Mouse (Mus musculus): ENCODE results near the gene Casp9. TPM values are rescaled to one million over a fixed set of nuclear protein-coding genes. Genes with fewer than 3 reads are reported as not detected.
"Not testable (repeated sequence)": the region's sequence is repeated elsewhere in the genome, so short reads cannot be mapped to it uniquely, and the experiment has no call there.

Casp9 gene
- total RNA-seq, 2 experiments from 2014 or later, result 20.9 to 26.9 TPM

- intact Hi-C loops (cut with DNase I); DNase-seq (ENCODE audit: low spot score in 2 of 2): not testable (repeated sequence)
These were observed 20.4 kb upstream of the Casp9 start for GRCm38 (mm10) chr4:141773019-141773418.

DNA sequence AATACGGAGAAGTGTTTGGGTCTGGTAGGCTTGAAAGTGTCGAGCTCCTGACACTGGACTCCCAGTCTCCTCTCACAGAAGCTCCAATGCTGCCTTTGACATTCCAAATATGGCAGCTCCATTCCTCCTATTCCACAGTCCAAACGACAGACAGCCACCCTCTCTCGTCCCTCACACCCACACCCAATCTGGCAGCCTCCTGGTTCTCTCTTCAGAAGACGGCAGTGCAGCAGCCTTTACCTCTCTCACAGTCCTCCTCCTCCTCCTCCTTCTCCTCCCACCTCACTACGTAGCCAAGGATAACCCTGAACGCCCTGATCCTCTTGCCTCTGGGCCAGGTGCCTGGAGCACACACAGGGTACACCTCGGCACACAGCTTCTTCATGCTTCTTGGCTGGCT is 13.6 kb upstream of the Casp9 start:
- peak; percentile 80 to 81 for DNase-seq (ENCODE audit: low spot score in 2 of 2)
- intact Hi-C loops (cut with DNase I), result no loop called here

DNA sequence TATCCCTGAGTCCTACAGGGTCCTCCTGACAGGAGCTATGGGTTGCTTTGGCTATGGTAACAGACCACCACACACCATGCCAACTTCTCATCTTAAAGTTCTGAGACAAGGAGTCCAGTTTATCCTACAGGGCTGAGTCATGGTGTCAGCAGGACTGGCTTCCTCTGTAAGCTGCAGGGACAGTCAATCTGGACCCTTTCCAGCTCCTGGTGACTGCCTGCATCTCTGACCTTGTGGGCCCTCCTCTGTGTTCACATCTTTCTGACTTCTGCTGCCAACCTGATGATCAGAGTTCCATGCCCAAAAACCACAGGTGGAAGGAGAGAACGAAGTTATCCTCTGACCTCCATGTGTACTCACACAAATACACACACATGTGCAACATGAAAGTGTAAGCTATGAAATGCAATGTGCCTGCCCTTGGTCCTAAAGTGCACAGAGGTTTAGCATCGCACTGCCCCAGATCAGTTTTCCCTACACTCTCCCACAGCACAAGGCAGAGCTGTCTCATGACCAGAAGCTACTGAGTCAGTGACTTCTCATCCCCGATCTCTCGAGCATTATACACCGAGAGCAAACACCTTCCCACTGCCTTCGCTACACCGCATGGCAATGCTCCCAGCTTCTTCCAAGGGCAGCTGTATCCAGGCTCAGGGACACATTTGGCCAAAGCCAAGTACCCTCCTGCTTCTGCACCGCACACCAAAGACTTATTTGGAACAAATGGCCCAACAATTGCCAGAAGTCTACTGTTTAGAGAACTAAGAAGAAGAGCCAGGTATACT is 12.0 kb upstream of the Casp9 start:
- intact Hi-C loops (cut with DNase I), result no loop called here
- DNase-seq (ENCODE audit: low spot score in 2 of 2), result no peak

- intact Hi-C loops (cut with DNase I), result no loop called here
- DNase-seq (ENCODE audit: low spot score in 2 of 2), result no peak
These were observed 8.6 kb upstream of the Casp9 start for GRCm38 (mm10) chr4:141784835-141785234.

DNA sequence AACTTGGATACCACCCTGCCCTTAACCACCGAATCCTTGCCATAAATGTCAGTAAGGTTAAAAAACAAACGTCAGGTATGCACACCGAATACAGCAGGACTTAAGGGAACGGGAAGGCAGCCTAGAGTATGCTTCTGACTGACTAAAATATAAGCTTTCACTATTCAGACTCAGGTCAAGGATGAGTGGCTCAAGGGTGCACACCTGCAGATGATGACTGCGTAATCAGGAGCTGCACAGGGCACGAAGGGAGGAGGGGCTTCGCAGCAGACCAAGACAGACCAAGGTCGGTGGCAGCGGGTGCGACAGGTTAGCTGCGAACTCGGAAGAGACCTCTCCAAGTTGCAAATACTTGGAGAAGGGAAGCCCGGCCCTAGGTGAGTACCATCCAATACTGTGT is 7.3 kb upstream of the Casp9 start:
- intact Hi-C loops (cut with DNase I), result no loop called here

GRCm38 (mm10) chr4:141787046-141787445 is 6.4 kb upstream of the Casp9 start:
- intact Hi-C loops (cut with DNase I), result no loop called here
- no peak for DNase-seq (ENCODE audit: low spot score in 2 of 2)

More for the DNA sequence above, 7.3 kb upstream of the Casp9 start:
- DNase-seq (ENCODE audit: low spot score in 2 of 2), result no peak

GRCm38 (mm10) chr4:141787462-141787861 is 6.0 kb upstream of the Casp9 start:
- no peak for DNase-seq (ENCODE audit: low spot score in 2 of 2)
- intact Hi-C loops (cut with DNase I), result no loop called here

- intact Hi-C loops (cut with DNase I), result loop anchor here (5.0 kb wide), 1 partner anchor 67 kb away; the partner anchor contains the start of gene Ddi2
- DNase-seq (ENCODE audit: low spot score in 2 of 2), result no peak
These were observed 3.7 kb upstream of the Casp9 start for GRCm38 (mm10) chr4:141789564-141790218.

DNA sequence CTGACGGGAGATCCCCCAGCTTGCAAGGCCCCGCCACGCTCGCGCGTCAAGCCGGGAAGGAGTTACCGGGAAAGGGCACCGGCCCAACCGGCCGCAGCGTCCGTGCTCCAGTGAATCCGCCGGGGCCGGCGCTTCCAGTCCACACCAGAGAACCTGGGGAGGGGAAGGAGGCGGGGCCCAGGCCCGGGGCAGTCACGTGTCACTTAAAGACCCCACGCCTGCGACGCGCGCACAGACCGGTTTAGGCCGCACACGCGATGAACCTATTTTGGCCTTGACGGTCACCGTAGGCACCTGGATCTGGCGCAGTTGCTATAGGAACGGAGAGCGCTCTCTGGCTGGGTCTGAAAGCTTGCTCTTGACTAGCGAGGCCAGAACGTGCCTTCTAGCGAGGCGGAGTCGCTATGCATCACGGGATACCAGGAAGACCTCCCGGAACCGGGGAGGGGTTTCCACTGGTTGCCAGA is 2.9 kb upstream of the Casp9 start, which contains the start of gene Dnajc16:
TSS of gene Dnajc16 (minus strand) at position 408 of the 467 bp plus-strand sequence.
- intact Hi-C loops (cut with DNase I), result loop anchor here (5.0 kb wide), 1 partner anchor 68 kb away; the partner anchor contains the start of gene Ddi2
- DNase-seq (ENCODE audit: low spot score in 2 of 2), result peak; percentile 97 to 98

- intact Hi-C loops (cut with DNase I), result loop anchor here (5.0 kb wide), 1 partner anchor 69 kb away; the partner anchor contains the start of gene Ddi2
- DNase-seq (ENCODE audit: low spot score in 2 of 2), result no peak
These were observed 1.9 kb upstream of the Casp9 start for GRCm38 (mm10) chr4:141791486-141791885.

DNA sequence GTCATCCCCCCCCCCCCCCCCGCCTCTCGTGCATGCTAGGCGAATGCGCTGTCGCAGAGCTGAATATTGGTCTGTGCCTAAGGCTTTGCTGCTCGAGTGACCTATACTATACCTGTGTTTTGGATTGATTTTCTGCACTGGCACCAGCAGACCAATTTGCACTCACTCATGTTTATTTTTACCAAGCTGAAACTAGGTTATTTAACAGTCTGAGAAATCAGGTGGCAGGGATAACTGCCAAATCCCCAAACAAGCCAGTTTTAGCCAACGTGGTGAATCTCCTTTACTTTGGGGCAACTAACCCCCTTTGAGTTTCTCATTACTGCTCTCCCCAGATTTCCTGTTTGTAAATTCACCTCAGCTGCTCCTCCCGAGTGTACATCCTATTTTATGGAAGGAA is 1.5 kb upstream of the Casp9 start:
- intact Hi-C loops (cut with DNase I), result loop anchor here (5.0 kb wide), 1 partner anchor 70 kb away; the partner anchor contains the start of gene Ddi2
- DNase-seq (ENCODE audit: low spot score in 2 of 2), result no peak

- no peak for DNase-seq (ENCODE audit: low spot score in 2 of 2)
- intact Hi-C loops (cut with DNase I), result loop anchor here (5.0 kb wide), 1 partner anchor 70 kb away; the partner anchor contains the start of gene Ddi2
These were observed 694 bp upstream of the Casp9 start for GRCm38 (mm10) chr4:141792554-141793281.

- DNase-seq (ENCODE audit: low spot score in 2 of 2), result no peak
- intact Hi-C loops (cut with DNase I), result loop anchor here (5.0 kb wide), 1 partner anchor 72 kb away; the partner anchor contains the start of gene Ddi2
These were observed 732 bp downstream of the Casp9 start for GRCm38 (mm10) chr4:141794152-141794535.

- DNase-seq (ENCODE audit: low spot score in 2 of 2), result no peak
- intact Hi-C loops (cut with DNase I), result no loop called here
These were observed 2.9 kb downstream of the Casp9 start for GRCm38 (mm10) chr4:141796356-141796755.

DNA sequence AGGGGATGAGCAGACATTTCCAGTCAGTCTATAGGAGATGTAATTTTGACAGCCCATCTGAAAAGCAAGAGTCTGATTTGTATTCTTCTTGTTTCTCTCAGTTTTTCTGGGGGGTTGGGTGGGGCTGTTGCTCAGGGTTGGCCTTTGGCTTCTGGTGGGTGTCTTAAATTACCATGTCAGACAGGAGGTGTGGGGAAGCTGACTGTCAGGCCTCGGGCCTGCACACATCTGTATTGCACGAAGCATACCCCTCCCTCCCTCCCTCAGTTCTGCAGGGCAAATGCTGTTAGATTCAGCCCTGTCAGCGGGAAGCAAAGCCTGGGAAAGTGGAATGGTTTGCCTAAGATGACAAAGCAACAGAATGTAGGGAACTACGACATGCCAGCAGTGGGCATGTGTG is 3.5 kb downstream of the Casp9 start:
- intact Hi-C loops (cut with DNase I), result no loop called here
- DNase-seq (ENCODE audit: low spot score in 2 of 2), result no peak

GRCm38 (mm10) chr4:141797545-141797944 is 4.1 kb downstream of the Casp9 start:
- intact Hi-C loops (cut with DNase I), result no loop called here
- no peak for DNase-seq (ENCODE audit: low spot score in 2 of 2)

- DNase-seq (ENCODE audit: low spot score in 2 of 2), result no peak
- intact Hi-C loops (cut with DNase I), result no loop called here
These were observed 10.7 kb downstream of the Casp9 start for GRCm38 (mm10) chr4:141804105-141804504.

GRCm38 (mm10) chr4:141805886-141806285 is 12.5 kb downstream of the Casp9 start:
- intact Hi-C loops (cut with DNase I), result no loop called here
- no peak for DNase-seq (ENCODE audit: low spot score in 2 of 2)

GRCm38 (mm10) chr4:141809850-141810464 is 16.5 kb downstream of the Casp9 start:
- intact Hi-C loops (cut with DNase I), result loop anchor here (2.0 kb wide), 1 partner anchor 43 kb away; no protein-coding TSS in a partner anchor
- no peak for DNase-seq (ENCODE audit: low spot score in 2 of 2)
